Mouse (Mus musculus) kidney, embryonic 15.5 days (tissue): ENCODE measurements around the gene C9. TPM values are rescaled to one million over a fixed set of nuclear protein-coding genes. Genes with fewer than 3 reads are reported as not detected.

ENCODE experiments used
- ATAC-seq: fragments of 200-750 bp; cut with Nextera tagmentation; replicated peaks from 2 replicates; pipeline ENCODE4 v1.8.0; 2017; ENCODE audit warnings: moderate TSS enrichment; ENCODE audit not compliant: low FRiP score
- H3K27ac ChIP-seq: fragments of 300-500 bp; sonication (generic); 2 replicates; pipeline ENCODE4 v1.5.1; 2015; ENCODE audit warnings: mild to moderate bottlenecking, inconsistent platforms
- H3K27me3 ChIP-seq: fragments of 300-500 bp; sonication (generic); 2 replicates; pipeline ENCODE4 v1.6.1; 2015; ENCODE audit warnings: inconsistent platforms
- H3K36me3 ChIP-seq: fragments of 300-500 bp; sonication (generic); 2 replicates; pipeline ENCODE4 v1.6.1; 2015; ENCODE audit warnings: inconsistent platforms
- H3K4me1 ChIP-seq: fragments of 300-500 bp; sonication (generic); 2 replicates; pipeline ENCODE4 v1.6.1; 2015; ENCODE audit warnings: inconsistent platforms
- H3K4me2 ChIP-seq: fragments of 300-500 bp; sonication (generic); 2 replicates; pipeline ENCODE4 v1.6.1; 2015; ENCODE audit warnings: moderate library complexity, mild to moderate bottlenecking, inconsistent platforms
- H3K4me3 ChIP-seq: fragments of 300-500 bp; sonication (generic); replicated peaks from 2 replicates; pipeline ENCODE4 v1.5.1; 2015; ENCODE audit warnings: mild to moderate bottlenecking, inconsistent platforms
- H3K9ac ChIP-seq: fragments of 300-500 bp; sonication (generic); 2 replicates; pipeline ENCODE4 v1.6.1; 2015; ENCODE audit warnings: mild to moderate bottlenecking, inconsistent platforms
- H3K9me3 ChIP-seq: fragments of 300-500 bp; sonication (generic); replicated peaks from 2 replicates; pipeline ENCODE4 v1.6.1; 2016; ENCODE audit warnings: inconsistent platforms
- WGBS: fragments of 180-500 bp; shearing (Covaris S2); methylation state at CpG from one replicate; pipeline ENCODE4 v1.1.7; 2015; ENCODE audit warnings: mixed read lengths; 5-methylcytosine and 5-hydroxymethylcytosine counted together
- polyA plus RNA-seq: library from polyadenylated mRNA; unstranded; fragments of >200 nt; fragmentation: Nextera tagmentation; extraction: Ambion mirVana; gene quantifications from 2 replicates; pipeline ENCODE4 v1.2.1, GENCODE M21; 2015

The C9 gene
- polyA plus RNA-seq, 1 experiment from 2014 or later, result 0.08 TPM

DNA sequence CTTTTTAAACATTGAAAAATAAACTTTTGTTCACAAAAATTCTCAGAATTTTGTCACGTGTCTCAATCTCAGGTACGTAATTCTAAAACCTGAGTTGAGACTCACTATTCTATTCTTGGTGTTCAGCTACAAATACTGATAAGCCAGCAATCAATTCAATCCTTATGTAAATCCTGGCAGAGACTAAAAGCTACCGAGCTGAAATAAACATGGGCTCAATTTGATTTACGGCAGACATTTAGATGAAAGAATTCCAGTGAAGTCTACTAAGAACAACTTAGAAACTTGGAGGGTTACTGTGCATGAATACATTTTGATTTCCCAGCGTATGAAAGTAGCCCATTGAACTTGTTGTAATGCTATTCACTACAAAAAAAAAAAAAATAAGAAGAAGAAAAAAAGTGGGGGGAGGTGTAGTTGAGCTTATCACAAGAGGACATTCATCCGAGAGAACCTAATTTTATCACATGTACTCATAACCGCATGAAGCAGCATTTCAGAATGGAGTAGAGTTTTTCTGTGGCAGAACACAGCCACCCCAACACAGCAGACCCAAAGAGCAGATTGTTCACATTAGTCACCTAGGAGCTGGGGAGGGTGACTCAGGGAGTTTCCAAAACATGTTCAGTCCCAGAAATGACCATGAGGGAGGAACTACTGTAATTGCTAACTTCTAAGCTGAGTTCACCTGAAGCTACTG lies 94.7 kb downstream of the C9 start:
- WGBS, result 60% methylated on average over 7 of the region's 7 CpGs
- H3K4me2 ChIP-seq, result no peak overlapping the region
- H3K27me3 ChIP-seq, result no peaks in the 10 kb centered on the region
- H3K4me1 ChIP-seq, result no peaks in the 10 kb centered on the region
- H3K36me3 ChIP-seq, result no peaks in the 10 kb centered on the region
- H3K27ac ChIP-seq, result no peak overlapping the region
- H3K9ac ChIP-seq, result no peak overlapping the region
- H3K4me3 ChIP-seq, result no peak overlapping the region
- ATAC-seq, result no peak
- no peaks in the 10 kb centered on the region for H3K9me3 ChIP-seq

Other genes with a start within 250 kb of the C9 start
- 68.3 and 77.8 TPM in 2 replicates for gene Dab2, start 145.5 kb upstream of the C9 start, polyA plus RNA-seq
- gene Fyb, start 77.5 kb downstream of the C9 start, polyA plus RNA-seq, result 4.2 and 4.4 TPM in 2 replicates